Mouse (Mus musculus) midbrain, embryonic 13.5 days (tissue): ENCODE measurements around the gene Ube4b. TPM values are rescaled to one million over a fixed set of nuclear protein-coding genes. Genes with fewer than 3 reads are reported as not detected.

Experiments used
- ATAC-seq: fragments of 200-750 bp; cut with Nextera tagmentation; 2 replicates; pipeline ENCODE4 v1.8.0; 2017; ENCODE audit warnings: mild to moderate bottlenecking, moderate TSS enrichment, moderate library complexity
- H3K27ac ChIP-seq: fragments of 300-500 bp; sonication (generic); 2 replicates; pipeline ENCODE4 v1.5.1; 2015; ENCODE audit warnings: inconsistent platforms, mild to moderate bottlenecking, moderate library complexity
- H3K27me3 ChIP-seq: fragments of 300-500 bp; sonication (generic); 2 replicates; pipeline ENCODE4 v1.6.1; 2015; ENCODE audit warnings: mild to moderate bottlenecking, inconsistent platforms
- H3K36me3 ChIP-seq: fragments of 300-500 bp; sonication (generic); 2 replicates; pipeline ENCODE4 v1.6.1; 2015; ENCODE audit warnings: mild to moderate bottlenecking, inconsistent platforms
- H3K4me1 ChIP-seq: fragments of 300-500 bp; sonication (generic); replicated peaks from 2 replicates; pipeline ENCODE4 v1.6.1; 2015; ENCODE audit warnings: inconsistent platforms
- H3K4me2 ChIP-seq: fragments of 300-500 bp; sonication (generic); replicated peaks from 2 replicates; pipeline ENCODE4 v1.6.1; 2015; ENCODE audit warnings: moderate library complexity, mild to moderate bottlenecking, inconsistent platforms
- H3K4me3 ChIP-seq: fragments of 300-500 bp; sonication (generic); replicated peaks from 2 replicates; pipeline ENCODE4 v1.5.1; 2015; ENCODE audit warnings: mild to moderate bottlenecking, inconsistent platforms
- H3K9ac ChIP-seq: fragments of 300-500 bp; sonication (generic); replicated peaks from 2 replicates; pipeline ENCODE4 v1.6.1; 2015; ENCODE audit warnings: mild to moderate bottlenecking, inconsistent platforms
- H3K9me3 ChIP-seq: fragments of 300-500 bp; sonication (generic); 2 replicates; pipeline ENCODE4 v1.6.1; 2016; ENCODE audit warnings: mild to moderate bottlenecking, inconsistent platforms
- WGBS: fragments of 180-500 bp; shearing (Covaris S2); methylation state at CpG from one replicate; pipeline ENCODE4 v1.1.7; 2015; 5-methylcytosine and 5-hydroxymethylcytosine counted together
- polyA plus RNA-seq: library from polyadenylated mRNA; unstranded; fragments of >200 nt; fragmentation: Nextera tagmentation; extraction: Ambion mirVana; gene quantifications from 2 replicates; pipeline ENCODE4 v1.2.1, GENCODE M21; 2015

The Ube4b gene
- polyA plus RNA-seq, 1 experiment from 2014 or later, result 65.4 TPM

- no peak overlapping the region for H3K9ac ChIP-seq
- H3K9me3 ChIP-seq, result no peaks in the 10 kb centered on the region
- no peak overlapping the region for H3K4me2 ChIP-seq
- no peaks in the 10 kb centered on the region for H3K4me1 ChIP-seq
- WGBS, result 84% methylated on average over 5 of the region's 5 CpGs
- ATAC-seq, result no peak
- H3K4me3 ChIP-seq, result no peak overlapping the region
- H3K27ac ChIP-seq, result no peak overlapping the region
- H3K27me3 ChIP-seq, result no peaks in the 10 kb centered on the region
- H3K36me3 ChIP-seq, result peaks cover 91% of the 10 kb centered on the region
Observed at GRCm38 (mm10) chr4:149348963-149349362, 77.6 kb downstream of the Ube4b start.

- Histone ChIP-seq H3K27ac (no peak overlapping the region), H3K4me3 (no peak overlapping the region), H3K9me3 (no peaks in the 10 kb centered on the region), H3K36me3 (peaks cover 93% of the 10 kb centered on the region), H3K9ac (no peak overlapping the region), H3K4me2 (no peak overlapping the region), H3K27me3 (no peaks in the 10 kb centered on the region), H3K4me1 (no peaks in the 10 kb centered on the region)
- 79% methylated on average over 5 of the region's 5 CpGs for WGBS
- ATAC-seq, result no peak
Observed at GRCm38 (mm10) chr4:149345873-149346272, 80.7 kb downstream of the Ube4b start.

DNA sequence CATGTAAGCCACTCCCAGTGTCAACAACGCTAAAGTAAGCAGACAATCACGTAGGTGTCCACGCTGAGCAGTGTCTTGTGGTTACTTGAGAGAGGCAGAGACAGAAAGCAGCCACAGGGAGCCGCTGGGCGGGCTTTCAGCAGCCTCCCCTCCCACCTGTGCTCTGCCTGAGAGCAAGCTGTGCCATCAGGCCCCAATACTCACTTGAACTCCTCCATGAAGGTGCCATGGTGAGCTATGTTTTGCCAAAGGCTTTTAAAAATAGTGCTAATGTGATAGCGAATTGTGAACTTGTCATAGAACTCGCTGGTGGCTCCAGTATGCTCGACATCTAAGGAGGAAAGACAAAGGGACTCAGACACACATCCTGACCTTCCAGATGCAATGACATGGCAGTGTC lies 82.2 kb downstream of the Ube4b start:
- no peaks in the 10 kb centered on the region for H3K27me3 ChIP-seq
- no peak overlapping the region for H3K4me3 ChIP-seq
- H3K4me1 ChIP-seq, result no peaks in the 10 kb centered on the region
- ATAC-seq, result no peak
- no peaks in the 10 kb centered on the region for H3K9me3 ChIP-seq
- H3K4me2 ChIP-seq, result no peak overlapping the region
- WGBS, result 84% methylated on average over 8 of the region's 8 CpGs
- peaks cover 92% of the 10 kb centered on the region for H3K36me3 ChIP-seq
- H3K27ac ChIP-seq, result no peak overlapping the region
- H3K9ac ChIP-seq, result no peak overlapping the region

DNA sequence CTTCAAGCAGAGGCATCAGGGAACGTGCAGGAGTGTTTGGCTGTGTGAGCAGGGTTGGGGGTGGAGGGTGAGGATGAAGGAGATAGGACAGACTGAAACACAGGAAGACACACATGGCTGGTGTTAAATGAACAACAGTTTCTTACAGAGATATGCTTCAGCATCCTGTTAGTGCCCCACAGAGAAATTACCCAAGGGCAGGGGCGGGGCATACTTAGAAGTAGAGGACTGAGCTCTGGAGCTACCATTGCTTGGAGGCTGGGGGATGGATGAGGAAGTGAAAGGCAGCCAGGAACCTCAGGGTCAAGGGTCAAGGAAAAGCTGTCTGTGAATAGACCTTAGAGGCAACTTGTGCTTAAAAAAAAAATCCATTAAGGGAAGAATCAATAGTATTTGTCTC lies 85.9 kb downstream of the Ube4b start:
- Histone ChIP-seq H3K9ac (no peak overlapping the region), H3K27me3 (no peaks in the 10 kb centered on the region), H3K4me2 (no peak overlapping the region), H3K4me1 (no peaks in the 10 kb centered on the region), H3K27ac (no peak overlapping the region), H3K4me3 (no peak overlapping the region), H3K36me3 (peaks cover 97% of the 10 kb centered on the region), H3K9me3 (no peaks in the 10 kb centered on the region)
- ATAC-seq, result no peak
- WGBS, result 73% methylated on average over 2 of the region's 2 CpGs

DNA sequence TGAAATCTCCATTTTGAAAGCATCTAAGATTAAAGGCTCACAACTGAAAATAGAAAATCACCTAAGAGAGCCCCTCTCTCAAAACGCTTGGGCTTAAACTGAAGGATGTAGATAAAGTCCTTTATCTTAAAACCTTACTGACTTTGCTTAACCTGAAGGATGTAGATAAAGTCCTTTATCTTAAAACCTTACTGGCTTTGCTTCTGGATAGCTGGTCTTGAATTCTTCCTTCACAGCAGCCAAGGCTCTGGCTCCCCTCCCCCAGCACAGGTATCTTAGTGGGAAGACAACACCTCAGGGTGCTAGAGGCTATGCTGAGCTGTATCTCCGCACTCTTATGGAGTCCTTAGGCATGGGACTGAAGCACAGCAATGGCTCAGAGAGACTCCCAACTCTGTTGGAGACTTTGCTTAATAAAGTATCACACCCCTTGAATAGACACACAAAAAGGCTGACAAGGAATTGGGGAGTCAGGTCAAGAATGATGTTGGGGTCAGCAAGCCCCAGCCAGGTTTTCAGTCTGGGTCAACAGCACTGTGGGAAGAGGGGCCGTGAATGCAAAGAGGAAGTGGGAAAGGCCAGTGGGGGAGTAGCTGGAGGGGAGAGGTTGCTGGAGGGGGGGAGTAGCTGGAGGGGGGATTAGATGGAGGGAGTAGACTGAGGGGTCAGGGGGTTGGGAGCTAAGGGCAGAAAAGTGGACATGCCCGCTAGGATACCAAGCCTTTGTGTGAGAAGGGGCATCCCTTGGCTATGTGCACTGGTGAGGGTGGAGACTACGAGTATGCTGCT lies 86.9 kb downstream of the Ube4b start:
- ATAC-seq, result no peak
- H3K27me3 ChIP-seq, result no peaks in the 10 kb centered on the region
- H3K4me3 ChIP-seq, result no peak overlapping the region
- 69% methylated on average over 5 of the region's 5 CpGs for WGBS
- H3K9me3 ChIP-seq, result no peaks in the 10 kb centered on the region
- H3K27ac ChIP-seq, result no peak overlapping the region
- no peak overlapping the region for H3K9ac ChIP-seq
- H3K4me1 ChIP-seq, result no peaks in the 10 kb centered on the region
- H3K36me3 ChIP-seq, result peaks cover 97% of the 10 kb centered on the region
- H3K4me2 ChIP-seq, result no peak overlapping the region

- Histone ChIP-seq H3K4me1 (no peaks in the 10 kb centered on the region), H3K4me2 (no peak overlapping the region), H3K4me3 (no peak overlapping the region), H3K27ac (no peak overlapping the region), H3K36me3 (peaks cover 96% of the 10 kb centered on the region), H3K9ac (no peak overlapping the region), H3K27me3 (no peaks in the 10 kb centered on the region), H3K9me3 (no peaks in the 10 kb centered on the region)
- 93% methylated on average over 2 of the region's 2 CpGs for WGBS
- ATAC-seq, result no peak
Observed at GRCm38 (mm10) chr4:149338137-149338536, 88.4 kb downstream of the Ube4b start.

DNA sequence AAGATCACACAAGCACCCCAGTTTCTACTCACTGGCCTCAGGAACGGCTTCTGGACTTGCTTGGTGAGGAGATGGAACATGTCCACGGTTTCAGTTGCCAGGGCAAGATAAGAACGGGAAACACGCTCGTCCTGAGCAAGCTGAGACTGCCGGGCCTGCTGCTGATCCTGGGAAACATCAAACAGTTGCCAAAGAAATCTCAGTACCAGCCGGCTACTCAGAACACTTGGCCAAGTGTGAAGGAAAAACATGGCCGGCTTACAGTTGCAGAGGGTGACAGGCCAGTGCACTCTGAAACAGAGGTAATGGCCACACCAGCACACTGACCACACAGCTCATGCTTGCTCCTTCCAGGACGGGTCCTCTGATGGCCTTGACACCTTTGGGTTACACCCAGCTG lies 89.2 kb downstream of the Ube4b start:
- Histone ChIP-seq H3K4me3 (no peak overlapping the region), H3K27me3 (no peaks in the 10 kb centered on the region), H3K9ac (no peak overlapping the region), H3K36me3 (peaks cover 96% of the 10 kb centered on the region), H3K27ac (no peak overlapping the region), H3K4me2 (no peak overlapping the region), H3K9me3 (no peaks in the 10 kb centered on the region), H3K4me1 (no peaks in the 10 kb centered on the region)
- WGBS, result 94% methylated on average over 9 of the region's 9 CpGs
- no peak for ATAC-seq

GRCm38 (mm10) chr4:149336302-149336701 lies 90.2 kb downstream of the Ube4b start:
- no peaks in the 10 kb centered on the region for H3K27me3 ChIP-seq
- H3K27ac ChIP-seq, result no peak overlapping the region
- H3K4me3 ChIP-seq, result no peak overlapping the region
- H3K9ac ChIP-seq, result no peak overlapping the region
- H3K9me3 ChIP-seq, result no peaks in the 10 kb centered on the region
- no peaks in the 10 kb centered on the region for H3K4me1 ChIP-seq
- H3K36me3 ChIP-seq, result peaks cover 96% of the 10 kb centered on the region
- H3K4me2 ChIP-seq, result no peak overlapping the region
- no peak for ATAC-seq
- 88% methylated on average over 7 of the region's 7 CpGs for WGBS

- H3K9ac ChIP-seq, result no peak overlapping the region
- no peaks in the 10 kb centered on the region for H3K27me3 ChIP-seq
- H3K4me1 ChIP-seq, result no peaks in the 10 kb centered on the region
- no peak for ATAC-seq
- H3K4me3 ChIP-seq, result no peak overlapping the region
- no peak overlapping the region for H3K27ac ChIP-seq
- 95% methylated on average over 11 of the region's 11 CpGs for WGBS
- H3K36me3 ChIP-seq, result peaks cover 96% of the 10 kb centered on the region
- H3K4me2 ChIP-seq, result no peak overlapping the region
- no peaks in the 10 kb centered on the region for H3K9me3 ChIP-seq
Observed at GRCm38 (mm10) chr4:149334881-149335280, 91.7 kb downstream of the Ube4b start.

- WGBS, result 93% methylated on average over 7 of the region's 7 CpGs
- no peak for ATAC-seq
- Histone ChIP-seq H3K27ac (no peak overlapping the region), H3K36me3 (peaks cover 95% of the 10 kb centered on the region), H3K9me3 (no peaks in the 10 kb centered on the region), H3K9ac (no peak overlapping the region), H3K4me3 (no peak overlapping the region), H3K4me2 (no peak overlapping the region), H3K27me3 (no peaks in the 10 kb centered on the region), H3K4me1 (no peaks in the 10 kb centered on the region)
Observed at GRCm38 (mm10) chr4:149332726-149333125, 93.8 kb downstream of the Ube4b start.

GRCm38 (mm10) chr4:149330495-149330894 lies 96.1 kb downstream of the Ube4b start:
- Histone ChIP-seq H3K36me3 (peaks cover 81% of the 10 kb centered on the region), H3K27ac (no peak overlapping the region), H3K9ac (no peak overlapping the region), H3K27me3 (no peaks in the 10 kb centered on the region), H3K4me2 (no peak overlapping the region), H3K9me3 (no peaks in the 10 kb centered on the region), H3K4me1 (no peaks in the 10 kb centered on the region), H3K4me3 (no peak overlapping the region)
- no peak for ATAC-seq
- 94% methylated on average over 5 of the region's 5 CpGs for WGBS

DNA sequence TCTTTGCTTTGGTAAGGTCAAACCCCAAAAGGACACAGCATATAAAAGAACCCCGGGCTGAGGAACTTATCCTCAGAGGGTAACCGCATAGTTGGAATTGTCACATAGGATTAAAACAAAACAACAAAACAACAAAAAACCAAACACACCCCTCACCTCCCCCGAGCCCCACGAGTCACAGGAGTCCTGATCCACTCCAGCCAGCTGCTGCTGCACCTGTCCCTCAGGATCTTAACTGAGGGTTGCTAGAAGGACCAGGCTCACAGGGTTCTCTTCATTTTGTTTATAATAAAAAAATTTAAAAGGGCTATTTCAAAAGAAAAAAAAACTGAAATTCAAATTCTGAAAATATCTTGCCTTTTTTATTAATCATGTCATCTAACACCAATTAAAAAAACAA lies 97.8 kb downstream of the Ube4b start:
- WGBS, result 84% methylated on average over 4 of the region's 4 CpGs
- Histone ChIP-seq H3K27me3 (no peaks in the 10 kb centered on the region), H3K9me3 (no peaks in the 10 kb centered on the region), H3K4me3 (no peak overlapping the region), H3K36me3 (peaks cover 63% of the 10 kb centered on the region), H3K9ac (no peak overlapping the region), H3K4me1 (no peaks in the 10 kb centered on the region), H3K27ac (no peak overlapping the region), H3K4me2 (no peak overlapping the region)
- no peak for ATAC-seq

GRCm38 (mm10) chr4:149327281-149327680 lies 99.3 kb downstream of the Ube4b start:
- H3K4me3 ChIP-seq, result no peak overlapping the region
- no peaks in the 10 kb centered on the region for H3K27me3 ChIP-seq
- peak overlapping the region; percentile 6; the same call in 1 of the 2 replicates for H3K27ac ChIP-seq
- H3K36me3 ChIP-seq, result peaks cover 50% of the 10 kb centered on the region
- WGBS, result 86% methylated on average over 7 of the region's 7 CpGs
- 0 out of 2 replicates have a peak, but pooled peaks cover 2% of the 10 kb centered on the region for H3K4me1 ChIP-seq
- no peak overlapping the region for H3K4me2 ChIP-seq
- no peak overlapping the region for H3K9ac ChIP-seq
- ATAC-seq, result no peak
- H3K9me3 ChIP-seq, result no peaks in the 10 kb centered on the region
